Mouse (Mus musculus) midbrain, embryonic 10.5 days (tissue): ENCODE measurements around the gene Ap2b1. TPM values are rescaled to one million over a fixed set of nuclear protein-coding genes. Genes with fewer than 3 reads are reported as not detected.

Experiments used
- polyA plus RNA-seq: library from polyadenylated mRNA; unstranded; fragments of >200 nt; fragmentation: Nextera tagmentation; extraction: Ambion mirVana; gene quantifications from 2 replicates; pipeline ENCODE4 v1.2.1, GENCODE M21; 2016

Gene Ap2b1
- polyA plus RNA-seq, 1 experiment from 2014 or later: 73.5 TPM

Other genes with a start within 250 kb of the Ap2b1 start
- gene Slfn2, start 233.9 kb upstream of the Ap2b1 start, polyA plus RNA-seq: 0.85 and 1.6 TPM in 2 replicates
- gene Slfn1, start 182.2 kb upstream of the Ap2b1 start, polyA plus RNA-seq: not detected in 2 replicates
- gene Slfn4, start 123.8 kb upstream of the Ap2b1 start, polyA plus RNA-seq: not detected in 2 replicates
- gene Slfn3, start 107.7 kb upstream of the Ap2b1 start, polyA plus RNA-seq: 0.33 and 0.41 TPM in 2 replicates
- 0.12 and 0.21 TPM in 2 replicates for gene Slfn14, start 12.3 kb upstream of the Ap2b1 start, polyA plus RNA-seq
- gene Pex12, start 3.6 kb downstream of the Ap2b1 start, polyA plus RNA-seq: 17.0 and 18.0 TPM in 2 replicates
- gene Rasl10b, start 110.1 kb downstream of the Ap2b1 start, polyA plus RNA-seq: 3.9 and 6.5 TPM in 2 replicates
- 0.09 TPM in 1 of 2 replicates, not detected in the other for gene Gas2l2, start 130.4 kb downstream of the Ap2b1 start, polyA plus RNA-seq
- gene 1700020L24Rik, start 138.7 kb downstream of the Ap2b1 start, polyA plus RNA-seq: 0.54 TPM in 1 of 2 replicates, not detected in the other
- 1.2 and 1.6 TPM in 2 replicates for gene Mmp28, start 164.0 kb downstream of the Ap2b1 start, polyA plus RNA-seq
- gene Taf15, start 174.1 kb downstream of the Ap2b1 start, polyA plus RNA-seq: 11.2 and 12.6 TPM in 2 replicates
- not detected in 2 replicates for gene Heatr9, start 223.2 kb downstream of the Ap2b1 start, polyA plus RNA-seq
- not detected in 2 replicates for gene Ccl5, start 231.5 kb downstream of the Ap2b1 start, polyA plus RNA-seq